Comparison of ENCODE assay signal across 15 mouse cellular contexts in the genomic region with DNA sequence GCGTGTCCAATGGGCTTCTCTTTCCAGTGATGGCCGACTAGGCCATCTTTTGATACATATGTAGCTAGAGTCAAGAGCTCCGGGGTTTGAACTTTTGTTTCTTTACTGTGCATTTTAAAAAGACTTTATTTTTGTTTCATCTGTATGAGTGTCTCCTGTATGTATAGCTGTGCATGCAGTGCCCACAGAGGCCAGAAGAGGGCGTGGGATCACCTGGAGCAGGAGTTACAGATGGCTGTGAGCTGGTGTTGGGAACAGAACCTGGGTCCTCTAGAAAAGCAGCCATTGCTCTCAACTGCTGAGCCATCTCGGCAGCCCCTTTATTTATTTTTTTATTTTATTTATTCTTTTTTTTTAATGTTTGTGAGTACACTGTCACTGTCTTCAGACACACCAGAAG.
DNase-seq lines count a peak whose midpoint lies in the region; ATAC-seq and TF ChIP-seq lines count a peak whose summit lies in the region.
"Had no signal": no experiment of that assay in that cellular context is flagged by ENCODE, and none has a peak within 500 bp of the region (broad histone marks: within the 10 kb centered on the region; RNA-seq: fewer than 3 reads in every experiment).

No protein-coding gene starts in this region.

- no peak overlapping the region for H3K4me3 ChIP-seq in left cerebral cortex, adult 2 months
- H3K4me3 ChIP-seq: heart, embryonic 12.5 days; myocyte had no signal

- TF ChIP-seq CTCF in left cerebral cortex, adult 2 months (IDR thresholded peaks at IDR 0.05), result peak; percentile 23

- intact Hi-C loops in left cerebral cortex, adult 2 months (cut with DNase I), result no loop called here
- intact Hi-C loops in left cerebral cortex, postnatal 36 days (cut with DNase I), result no loop called here

- H3K27ac ChIP-seq in left cerebral cortex, adult 2 months, result no peak overlapping the region

- DNase-seq in CD4-positive, CD25-positive, alpha-beta regulatory T cell, adult 2 months (ENCODE audit: low read depth, low spot score), result peak; percentile 25
- DNase-seq in left cerebral cortex, adult 2 months (ENCODE audit: extremely low spot score in 1 of 2, low spot score in 2 of 2), result no peak
- no peak for DNase-seq in left cerebral cortex, postnatal 36 days (ENCODE audit: low spot score in 2 of 2)
- peak; percentile 30 for DNase-seq in thymus, postnatal 14 days
- DNase-seq in thymus, postnatal 36 days, result no peak
- DNase-seq in frontal cortex, postnatal 14 days (ENCODE audit: low spot score in 2 of 2), result no peak
- no peak for DNase-seq in adrenal gland, postnatal 36 days
- DNase-seq: cerebellum, postnatal 14 days; gastrocnemius, postnatal 36 days; heart, postnatal 36 days; lung, postnatal 4 days had no signal

- ATAC-seq in CD4-positive, CD25-positive, alpha-beta regulatory T cell, adult 4 months, result no peak
- ATAC-seq: inflammation-experienced regulatory T-cells, adult 6 months had no signal

Comparison
In these comparisons a context has a peak if more than half of its experiments do, and no peak if none do; other contexts are left out.
1. DNase-seq: peak in CD4-positive, CD25-positive, alpha-beta regulatory T cell, adult 2 months (single experiment) and thymus, postnatal 14 days (single experiment); none in left cerebral cortex, adult 2 months (0 of 2), left cerebral cortex, postnatal 36 days (0 of 2), thymus, postnatal 36 days (0 of 2), frontal cortex, postnatal 14 days (0 of 2) and adrenal gland, postnatal 36 days (0 of 2).